Mouse (Mus musculus): ENCODE data around the gene Cntfr. TPM values are rescaled to one million over a fixed set of nuclear protein-coding genes. Genes with fewer than 3 reads are reported as not detected.
"Not testable (repeated sequence)": the region's sequence is repeated elsewhere in the genome, so short reads cannot be mapped to it uniquely, and the experiment has no call there.

The Cntfr gene
- polyA plus RNA-seq, 1 experiment from 2014 or later = 1.1 TPM

DNA sequence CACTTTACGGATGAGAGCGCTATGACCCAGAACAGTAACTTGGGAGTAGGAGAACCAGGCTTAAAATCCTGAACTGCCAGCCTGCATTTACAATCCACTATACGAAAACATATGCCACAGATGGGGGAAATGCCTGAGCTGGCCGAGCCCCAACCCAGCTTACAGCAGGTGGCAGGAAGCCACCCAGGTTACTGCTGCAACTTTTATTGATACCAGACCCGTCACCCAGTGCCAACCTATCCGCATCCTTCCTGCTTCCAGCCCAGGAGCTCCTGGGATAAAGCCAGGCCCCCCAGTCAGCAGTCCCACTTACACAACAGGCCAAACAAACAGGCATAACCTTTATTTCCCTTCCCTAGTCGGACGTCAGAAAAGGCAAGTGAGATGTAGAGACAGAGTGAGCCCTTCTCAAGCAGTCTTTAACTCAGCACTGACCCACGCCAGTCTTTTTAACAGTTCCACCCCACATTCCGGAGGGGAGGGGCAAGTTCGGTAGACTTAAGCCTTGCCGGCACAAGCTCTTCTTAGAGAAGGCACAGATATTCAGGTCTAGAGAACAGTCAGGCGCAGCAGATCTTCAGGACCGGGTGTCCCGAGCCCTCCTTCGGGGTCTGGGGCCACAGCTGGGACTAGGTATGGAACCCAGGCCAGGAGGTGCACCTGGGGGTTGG, 15.0 kb upstream of the Cntfr start:
- H3K4me2 ChIP-seq (replicated peaks; ENCODE audit: low read depth, low read length) = peak overlapping the region; percentile 93
- no peaks in the 10 kb centered on the region for H3K36me3 ChIP-seq (ENCODE audit: insufficient read depth, low read length)
- TF ChIP-seq CTCF (IDR thresholded peaks at IDR 0.05) (no peak), EP300 (IDR thresholded peaks at IDR 0.05) (no peak)
- no peaks in the 10 kb centered on the region for H3K9me3 ChIP-seq (ENCODE audit: low read length)
- no peaks in the 10 kb centered on the region for H3K27me3 ChIP-seq (replicated peaks; ENCODE audit: insufficient read depth, low read length)
- H3K27ac ChIP-seq (ENCODE audit: low read length) = no peak overlapping the region
- peaks cover 16% of the 10 kb centered on the region; the same call in 1 of the 2 replicates for H3K4me1 ChIP-seq (ENCODE audit: insufficient read depth, low read depth, low read length)
- 0 out of 2 replicates have a peak overlapping the region, but pooled peaks have one; percentile 88 for H3K9ac ChIP-seq (replicated peaks; ENCODE audit: low read depth)
- peak overlapping the region; percentile 79; the same call in 1 of the 2 replicates for H3K4me3 ChIP-seq (ENCODE audit: low read depth, low read length)
- ATAC-seq = no peak
- 60% methylated on average over 16 of the region's 16 CpGs for WGBS
- peak; percentile 55 for DNase-seq (ENCODE audit: low spot score)

DNA sequence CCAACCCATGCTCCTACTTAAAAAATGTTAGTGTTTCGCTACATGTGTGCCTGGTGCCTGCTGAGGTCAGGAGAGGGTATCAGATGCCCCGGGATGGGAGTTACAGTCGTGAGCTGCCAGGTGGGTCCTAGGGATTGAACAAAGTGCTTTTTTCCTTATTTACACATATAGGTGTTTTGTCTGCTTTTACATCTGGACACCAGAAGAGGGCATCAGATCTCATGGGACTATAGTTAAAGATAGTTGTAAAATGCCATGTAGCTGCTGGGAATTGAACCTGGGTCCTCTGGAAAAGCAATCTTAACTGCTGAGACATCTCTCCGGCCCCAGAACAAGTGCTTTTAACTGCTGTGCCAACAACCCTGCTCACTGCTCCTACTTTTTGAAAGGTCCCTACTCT, 13.3 kb upstream of the Cntfr start:
- no peak overlapping the region for H3K4me3 ChIP-seq (ENCODE audit: low read depth, low read length)
- TF ChIP-seq EP300 (IDR thresholded peaks at IDR 0.05) (no peak), CTCF (IDR thresholded peaks at IDR 0.05) (peak; percentile 29)
- H3K9me3 ChIP-seq (ENCODE audit: low read length) = no peaks in the 10 kb centered on the region
- no peak overlapping the region for H3K9ac ChIP-seq (replicated peaks; ENCODE audit: low read depth)
- WGBS = 51% methylated on average over 4 of the region's 4 CpGs
- peaks cover 18% of the 10 kb centered on the region; the same call in 1 of the 2 replicates for H3K4me1 ChIP-seq (ENCODE audit: insufficient read depth, low read depth, low read length)
- no peaks in the 10 kb centered on the region for H3K27me3 ChIP-seq (replicated peaks; ENCODE audit: insufficient read depth, low read length)
- no peak for ATAC-seq
- H3K4me2 ChIP-seq (replicated peaks; ENCODE audit: low read depth, low read length) = no peak overlapping the region
- DNase-seq (ENCODE audit: low spot score) = no peak
- no peaks in the 10 kb centered on the region for H3K36me3 ChIP-seq (ENCODE audit: insufficient read depth, low read length)
- no peak overlapping the region for H3K27ac ChIP-seq (ENCODE audit: low read length)

DNA sequence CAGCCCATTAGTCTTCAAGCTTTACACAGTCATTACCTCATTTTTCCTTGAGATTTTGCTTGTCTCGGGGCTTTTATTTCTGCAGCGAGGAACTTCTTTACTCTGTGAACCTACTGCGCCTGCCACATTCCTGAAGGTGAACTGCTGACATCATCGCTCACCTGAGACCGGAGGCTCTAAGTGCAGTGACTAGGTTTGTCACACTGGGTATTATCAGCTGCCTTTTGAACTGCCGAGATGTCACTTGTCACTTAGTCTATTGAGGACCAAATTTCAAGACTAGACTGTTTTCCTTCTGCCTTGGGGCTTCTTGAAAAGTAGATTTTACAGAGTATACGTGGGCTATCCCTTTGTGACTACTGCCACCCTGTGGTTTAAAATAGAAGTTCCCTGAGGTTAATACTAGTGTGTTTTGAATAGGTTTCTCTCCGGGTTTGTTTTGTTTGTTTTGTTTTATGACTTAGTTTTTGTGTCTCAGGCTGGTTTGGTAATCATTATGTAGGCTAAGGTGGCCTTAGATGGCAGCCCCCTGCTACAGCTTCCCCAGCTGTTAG, 11.4 kb upstream of the Cntfr start:
- 22% methylated on average over 8 of the region's 8 CpGs for WGBS
- H3K9ac ChIP-seq (replicated peaks; ENCODE audit: low read depth) = no peak overlapping the region
- ATAC-seq (peak; percentile 48), DNase-seq (ENCODE audit: low spot score) (peak; percentile 76)
- H3K36me3 ChIP-seq (ENCODE audit: insufficient read depth, low read length) = no peaks in the 10 kb centered on the region
- peaks cover 18% of the 10 kb centered on the region; the same call in 1 of the 2 replicates for H3K4me1 ChIP-seq (ENCODE audit: insufficient read depth, low read depth, low read length)
- no peaks in the 10 kb centered on the region for H3K27me3 ChIP-seq (replicated peaks; ENCODE audit: insufficient read depth, low read length)
- TF ChIP-seq EP300 (IDR thresholded peaks at IDR 0.05) = no peak
- peak; percentile 80 for TF ChIP-seq CTCF (IDR thresholded peaks at IDR 0.05)
- peak overlapping the region; percentile 14; the same call in 1 of the 2 replicates for H3K4me2 ChIP-seq (replicated peaks; ENCODE audit: low read depth, low read length)
- no peaks in the 10 kb centered on the region for H3K9me3 ChIP-seq (ENCODE audit: low read length)
- H3K4me3 ChIP-seq (ENCODE audit: low read depth, low read length) = no peak overlapping the region
- no peak overlapping the region for H3K27ac ChIP-seq (ENCODE audit: low read length)

DNA sequence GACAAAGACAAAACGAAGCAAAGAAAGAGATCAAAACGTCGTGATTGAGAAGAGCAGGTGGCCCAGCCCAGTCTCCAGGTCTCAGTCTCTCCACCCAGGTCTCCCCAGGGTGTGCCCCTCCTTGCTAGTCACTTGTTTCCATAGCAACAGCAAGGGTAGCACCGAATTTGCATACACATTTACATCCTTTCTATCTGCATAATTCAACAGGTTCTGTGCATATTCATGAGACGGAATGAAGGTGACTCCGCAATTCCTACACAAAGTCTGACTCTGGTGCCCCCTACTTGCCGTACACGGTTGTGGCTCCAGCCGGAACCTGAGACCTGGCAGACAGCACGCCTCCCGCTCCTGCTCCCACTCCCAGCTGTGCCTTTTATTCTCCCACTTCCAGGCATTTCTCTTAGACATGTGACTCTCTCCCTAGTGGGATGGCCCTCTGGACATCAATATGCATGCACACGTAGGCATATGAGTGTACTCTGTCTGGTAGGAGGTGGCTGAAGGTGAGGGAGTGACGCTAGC, 10.2 kb upstream of the Cntfr start:
- peaks cover 9% of the 10 kb centered on the region; the same call in 1 of the 2 replicates for H3K4me1 ChIP-seq (ENCODE audit: insufficient read depth, low read depth, low read length)
- no peak overlapping the region for H3K27ac ChIP-seq (ENCODE audit: low read length)
- TF ChIP-seq EP300 (IDR thresholded peaks at IDR 0.05) = no peak
- TF ChIP-seq CTCF (IDR thresholded peaks at IDR 0.05) = peak; percentile 77
- peak; percentile 76 for ATAC-seq
- H3K4me3 ChIP-seq (ENCODE audit: low read depth, low read length) = no peak overlapping the region
- WGBS = 5% methylated on average over 13 of the region's 13 CpGs
- peak; percentile 84 for DNase-seq (ENCODE audit: low spot score)
- no peaks in the 10 kb centered on the region for H3K27me3 ChIP-seq (replicated peaks; ENCODE audit: insufficient read depth, low read length)
- no peak overlapping the region for H3K9ac ChIP-seq (replicated peaks; ENCODE audit: low read depth)
- no peaks in the 10 kb centered on the region for H3K36me3 ChIP-seq (ENCODE audit: insufficient read depth, low read length)
- no peaks in the 10 kb centered on the region for H3K9me3 ChIP-seq (ENCODE audit: low read length)
- H3K4me2 ChIP-seq (replicated peaks; ENCODE audit: low read depth, low read length) = no peak overlapping the region

DNA sequence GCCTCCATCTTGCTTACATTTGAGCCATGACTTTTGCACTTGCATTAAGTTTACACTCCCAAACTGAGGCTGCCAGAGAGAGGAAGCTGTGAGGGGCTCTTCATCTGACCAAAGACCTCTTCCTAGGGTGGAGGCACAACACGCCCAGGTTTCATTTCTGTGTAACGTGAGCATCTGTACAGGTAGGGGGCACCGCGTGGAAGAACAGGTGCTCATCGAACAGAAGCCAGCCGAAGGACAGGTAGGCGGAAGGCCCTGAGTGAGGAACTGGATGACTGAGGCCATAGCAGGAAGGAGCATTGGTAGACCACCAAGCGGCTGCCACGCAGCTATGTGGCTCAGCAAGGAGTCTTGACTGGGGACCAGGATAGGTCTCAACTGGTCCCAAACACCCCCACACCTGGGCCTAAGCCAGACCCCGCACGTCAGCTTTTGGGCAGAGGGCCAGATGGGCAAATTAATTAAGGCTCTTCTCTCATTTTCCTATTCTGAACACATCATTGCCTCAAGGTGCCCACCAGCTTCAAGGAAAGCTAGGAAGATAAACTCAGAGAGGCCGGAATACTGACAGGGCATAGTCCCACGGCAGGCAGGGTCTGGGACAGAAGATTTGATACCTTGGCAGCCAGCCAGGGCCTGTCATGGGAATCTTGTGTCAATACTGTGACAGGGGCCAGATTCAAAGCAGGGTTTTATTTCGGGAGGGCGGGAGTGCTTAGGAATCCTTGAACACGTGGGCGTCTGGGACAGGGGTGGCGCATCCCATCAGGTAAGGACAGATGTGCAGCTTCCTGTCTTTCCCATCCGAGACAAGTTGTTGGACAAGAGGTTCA, 9.2 kb upstream of the Cntfr start:
- H3K4me1 ChIP-seq (ENCODE audit: insufficient read depth, low read depth, low read length) = peaks cover 4% of the 10 kb centered on the region; the same call in 1 of the 2 replicates
- no peak overlapping the region for H3K27ac ChIP-seq (ENCODE audit: low read length)
- TF ChIP-seq CTCF (IDR thresholded peaks at IDR 0.05) (no peak), EP300 (IDR thresholded peaks at IDR 0.05) (no peak)
- no peak overlapping the region for H3K9ac ChIP-seq (replicated peaks; ENCODE audit: low read depth)
- ATAC-seq = no peak
- 59% methylated on average over 19 of the region's 19 CpGs for WGBS
- H3K9me3 ChIP-seq (ENCODE audit: low read length) = no peaks in the 10 kb centered on the region
- H3K27me3 ChIP-seq (replicated peaks; ENCODE audit: insufficient read depth, low read length) = no peaks in the 10 kb centered on the region
- no peak overlapping the region for H3K4me2 ChIP-seq (replicated peaks; ENCODE audit: low read depth, low read length)
- DNase-seq (ENCODE audit: low spot score) = no peak
- no peaks in the 10 kb centered on the region for H3K36me3 ChIP-seq (ENCODE audit: insufficient read depth, low read length)
- no peak overlapping the region for H3K4me3 ChIP-seq (ENCODE audit: low read depth, low read length)

DNA sequence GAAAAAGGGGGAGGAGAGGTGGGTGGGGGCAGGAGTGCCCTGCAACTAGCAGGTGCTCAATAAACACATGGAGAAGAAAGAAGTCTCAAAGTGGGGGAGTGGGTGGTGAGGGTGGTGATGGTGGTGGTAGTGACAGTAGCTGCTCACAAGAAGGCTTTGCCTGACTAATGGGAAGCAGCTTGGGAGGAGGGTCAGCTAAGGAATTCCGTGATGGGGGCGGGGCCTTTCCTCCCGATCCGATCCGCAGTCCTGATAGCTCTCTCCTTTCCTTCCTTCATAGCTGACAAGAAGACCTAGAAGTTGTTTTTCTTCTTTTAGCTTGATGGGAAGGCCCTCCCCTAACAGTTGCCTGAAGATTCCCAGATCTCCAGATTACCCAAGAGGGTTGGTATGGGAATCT, 7.8 kb upstream of the Cntfr start:
- no peaks in the 10 kb centered on the region for H3K9me3 ChIP-seq (ENCODE audit: low read length)
- H3K27ac ChIP-seq (ENCODE audit: low read length) = no peak overlapping the region
- TF ChIP-seq CTCF (IDR thresholded peaks at IDR 0.05) (no peak), EP300 (IDR thresholded peaks at IDR 0.05) (no peak)
- DNase-seq (ENCODE audit: low spot score) (peak; percentile 15), ATAC-seq (no peak)
- no peaks in the 10 kb centered on the region for H3K36me3 ChIP-seq (ENCODE audit: insufficient read depth, low read length)
- no peaks in the 10 kb centered on the region for H3K27me3 ChIP-seq (replicated peaks; ENCODE audit: insufficient read depth, low read length)
- H3K4me3 ChIP-seq (ENCODE audit: low read depth, low read length) = no peak overlapping the region
- no peak overlapping the region for H3K4me2 ChIP-seq (replicated peaks; ENCODE audit: low read depth, low read length)
- no peak overlapping the region for H3K9ac ChIP-seq (replicated peaks; ENCODE audit: low read depth)
- WGBS = 1% methylated on average over 5 of the region's 5 CpGs
- H3K4me1 ChIP-seq (ENCODE audit: insufficient read depth, low read depth, low read length) = peaks cover 4% of the 10 kb centered on the region; the same call in 1 of the 2 replicates

DNA sequence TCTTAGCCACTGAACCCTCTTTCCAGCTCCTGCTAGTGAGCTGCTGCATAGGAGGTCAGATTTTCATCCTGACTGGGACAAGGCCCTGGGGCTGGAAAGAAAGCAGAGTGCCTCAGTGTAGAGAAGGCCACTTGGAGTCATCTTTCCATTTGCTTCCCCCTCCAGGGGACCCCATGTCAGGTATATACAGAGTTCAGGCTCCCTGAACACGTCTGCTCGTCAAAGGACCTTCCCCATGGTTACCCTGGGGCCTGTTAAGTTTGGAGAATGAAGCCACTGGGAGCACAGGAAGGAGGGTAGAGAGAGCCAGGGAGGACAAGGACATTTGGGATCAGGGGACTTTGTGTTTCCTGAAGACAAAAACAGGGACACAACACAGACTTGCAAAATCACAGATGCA, 5.3 kb upstream of the Cntfr start:
- not testable (repeated sequence) for DNase-seq (ENCODE audit: low spot score); H3K27me3 ChIP-seq (replicated peaks; ENCODE audit: insufficient read depth, low read length); H3K36me3 ChIP-seq (ENCODE audit: insufficient read depth, low read length); H3K4me3 ChIP-seq (ENCODE audit: low read depth, low read length); H3K4me2 ChIP-seq (replicated peaks; ENCODE audit: low read depth, low read length); H3K27ac ChIP-seq (ENCODE audit: low read length); H3K9me3 ChIP-seq (ENCODE audit: low read length); H3K4me1 ChIP-seq (ENCODE audit: insufficient read depth, low read depth, low read length); ATAC-seq; H3K9ac ChIP-seq (replicated peaks; ENCODE audit: low read depth)
- WGBS = 68% methylated on average over 2 of the region's 2 CpGs

DNA sequence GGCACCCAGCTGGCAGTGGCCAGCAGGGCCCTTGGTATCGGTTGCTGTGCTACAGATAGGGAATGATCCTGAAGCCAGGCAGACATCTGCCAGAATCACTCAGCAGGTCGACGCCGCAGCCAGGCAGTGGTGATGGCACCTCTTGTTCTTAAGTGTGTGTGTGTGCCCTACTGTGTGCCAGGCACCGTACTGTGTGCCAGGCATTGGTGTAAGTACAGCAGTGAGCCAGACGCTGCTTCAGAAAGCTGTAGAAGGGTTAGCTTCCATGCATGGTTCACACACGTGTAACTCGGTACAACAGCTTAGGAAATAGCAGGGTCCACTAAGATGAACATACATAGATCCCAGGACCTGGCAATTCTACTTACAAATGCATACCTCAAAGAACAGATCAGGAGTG, 3.3 kb upstream of the Cntfr start:
- DNase-seq (ENCODE audit: low spot score); H3K27ac ChIP-seq (ENCODE audit: low read length); H3K9ac ChIP-seq (replicated peaks; ENCODE audit: low read depth); ATAC-seq; H3K9me3 ChIP-seq (ENCODE audit: low read length); H3K36me3 ChIP-seq (ENCODE audit: insufficient read depth, low read length); H3K4me2 ChIP-seq (replicated peaks; ENCODE audit: low read depth, low read length); H3K4me1 ChIP-seq (ENCODE audit: insufficient read depth, low read depth, low read length); H3K4me3 ChIP-seq (ENCODE audit: low read depth, low read length); H3K27me3 ChIP-seq (replicated peaks; ENCODE audit: insufficient read depth, low read length): not testable (repeated sequence)
- no CpG with 5 or more reads among the region's 8 CpGs for WGBS
